Mouse (Mus musculus) frontal cortex, adult (tissue): Measurements from ENCODE around the gene Prrg2.
A peak's percentile ranks its signal among the peaks of the same experiment; 100 is the strongest.

Experiments
- ATAC-seq: cut with Nextera tagmentation; 2 replicates; pipeline ENCODE4 v1.9.2; 2017; ENCODE audit warnings: mild to moderate bottlenecking, moderate library complexity, mixed read lengths; ENCODE audit not compliant: low TSS enrichment

Gene Prrg2

DNA sequence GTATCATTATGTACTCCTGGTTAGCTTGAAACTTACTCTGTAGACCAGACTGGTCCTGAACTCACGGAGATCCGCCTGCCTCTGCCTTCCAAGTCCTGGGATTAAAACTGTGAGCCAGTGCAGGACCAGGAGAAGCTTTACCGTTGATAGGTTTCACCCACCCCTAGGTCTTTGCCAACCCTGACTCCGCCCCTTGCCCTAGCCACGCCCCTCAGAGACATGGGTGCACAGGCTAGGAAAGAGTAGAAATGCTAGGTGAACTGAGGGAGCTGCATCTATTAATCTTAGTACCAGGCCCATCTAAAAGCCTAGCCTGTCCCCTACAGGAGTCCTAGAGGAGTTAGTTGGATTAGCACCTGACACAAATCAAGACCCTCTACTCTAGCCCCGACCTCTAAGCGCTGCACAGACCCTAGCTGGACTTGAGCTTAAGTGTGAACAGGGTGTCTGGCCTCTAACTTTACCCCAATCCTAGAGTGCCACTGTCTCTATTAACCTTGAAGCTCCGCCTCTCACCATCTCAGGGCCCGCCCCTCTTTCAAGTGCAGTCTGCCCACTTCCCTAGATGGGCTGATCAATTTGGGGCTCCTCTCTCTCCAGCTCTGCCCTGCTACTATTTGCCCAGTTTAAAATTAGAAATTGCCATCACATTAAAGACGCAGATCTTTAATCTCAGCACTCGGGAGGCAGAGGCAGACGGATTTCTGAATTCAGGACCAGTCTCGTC, 27.9 kb upstream of the Prrg2 start:
- no peak for ATAC-seq

DNA sequence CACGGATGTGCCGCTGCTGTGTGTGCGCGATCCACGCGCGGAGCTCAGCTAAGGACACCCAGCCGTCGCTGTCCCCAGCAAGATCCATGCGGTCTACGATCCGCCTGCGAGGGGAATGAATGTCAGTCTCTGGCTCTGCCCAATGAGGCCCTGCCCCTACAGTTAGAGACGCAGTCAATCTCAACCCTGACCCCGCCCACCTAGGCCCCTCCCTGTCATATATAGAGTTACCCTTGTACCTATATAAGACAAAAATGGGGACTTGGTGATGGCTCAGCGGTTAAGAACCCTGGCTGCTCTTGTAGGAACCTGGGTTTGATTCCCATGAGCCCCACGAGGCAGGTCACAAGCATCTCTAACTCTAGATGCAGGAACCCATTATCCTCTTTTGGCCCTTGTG, 26.1 kb upstream of the Prrg2 start:
- ATAC-seq: no peak

DNA sequence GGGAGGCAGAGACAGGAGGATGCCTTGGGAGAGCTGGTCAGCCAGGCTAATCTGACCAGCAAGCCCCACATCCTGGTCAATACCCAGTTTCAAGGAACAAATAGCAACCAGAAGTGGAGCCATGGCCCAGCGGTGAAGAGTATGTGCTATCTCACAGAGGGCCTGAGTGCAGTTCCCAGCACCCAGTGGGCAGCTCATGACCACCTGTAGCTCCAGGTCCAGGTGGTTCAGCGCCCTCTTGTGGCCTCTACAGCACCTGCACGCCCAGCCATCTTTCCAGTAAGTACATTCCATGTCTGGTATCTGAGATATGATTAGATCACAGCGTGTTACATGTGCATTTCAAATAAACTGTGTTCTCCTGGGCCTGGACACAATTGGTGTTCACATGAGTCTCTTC, 23.6 kb upstream of the Prrg2 start:
- no peak for ATAC-seq

DNA sequence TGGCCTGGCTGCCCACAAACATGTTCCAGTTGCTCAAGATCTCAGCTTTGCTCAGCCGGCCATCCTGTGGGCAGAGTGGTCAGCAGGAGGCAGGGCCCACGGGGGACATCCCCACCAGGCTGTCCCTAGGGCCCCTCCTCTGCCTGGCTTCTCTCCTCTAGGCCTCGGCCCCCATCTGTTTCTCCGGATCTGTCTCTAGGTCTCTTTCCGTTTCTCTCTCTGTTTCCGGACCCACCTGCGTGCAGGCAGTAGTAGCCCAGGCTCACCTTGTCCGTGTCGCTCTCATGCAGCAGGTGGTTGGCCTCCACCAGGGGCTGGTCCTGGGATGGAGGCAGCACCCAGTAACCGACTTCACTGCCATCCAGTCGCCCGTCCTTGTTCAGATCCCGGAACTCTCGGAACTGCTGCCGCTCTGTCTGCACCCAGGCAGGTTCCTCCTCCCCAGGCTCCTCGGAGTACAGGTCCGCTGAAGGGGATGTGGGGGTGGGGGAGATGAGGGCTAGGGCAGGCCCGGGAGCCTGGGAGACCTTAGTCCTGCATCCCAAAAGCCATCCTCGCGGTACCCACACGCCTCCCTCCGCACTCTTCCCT, 20.9 kb upstream of the Prrg2 start:
- no peak for ATAC-seq

DNA sequence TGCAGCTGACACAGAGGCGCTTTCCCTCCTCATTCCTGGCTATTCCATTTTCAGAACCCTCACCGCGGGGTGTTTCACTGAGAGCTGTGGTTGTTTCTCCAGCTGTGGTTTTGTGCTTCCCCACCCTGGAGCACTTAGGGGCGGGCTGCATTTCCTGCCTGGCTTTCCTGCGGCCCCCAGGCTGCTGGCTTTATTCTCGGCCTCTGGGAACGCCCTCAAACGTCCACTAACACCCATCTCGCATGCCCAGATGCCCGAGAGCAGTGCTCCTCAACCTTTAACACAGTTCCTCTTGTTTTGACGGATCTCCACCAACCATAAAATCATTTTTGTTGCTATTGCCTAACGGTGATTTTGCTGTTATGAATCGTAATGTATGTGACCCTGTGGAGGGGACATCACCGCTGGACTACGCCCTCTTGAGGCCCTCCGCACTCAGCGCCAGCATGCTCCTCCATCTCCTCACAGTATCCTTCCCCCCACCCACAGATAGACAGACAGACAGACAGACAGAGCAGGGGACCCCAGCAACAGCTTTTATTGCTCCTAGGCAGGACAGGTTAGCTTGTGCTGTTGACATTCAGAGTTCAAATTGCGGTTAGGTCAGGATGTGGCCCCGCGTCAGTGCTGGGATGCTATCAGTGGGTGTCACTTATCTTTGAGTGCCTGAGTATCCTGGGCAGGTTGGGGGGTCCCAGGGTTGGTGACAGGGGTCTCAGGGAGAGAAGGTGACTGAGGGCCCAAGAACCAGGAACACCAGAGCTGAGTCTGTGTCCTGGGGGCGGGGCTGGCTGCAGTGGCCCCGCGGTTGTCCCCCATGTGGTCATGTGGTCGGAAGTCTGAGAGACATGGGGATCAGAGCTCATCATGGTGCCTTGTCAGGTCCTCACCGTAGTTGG, 20.2 kb upstream of the Prrg2 start:
- ATAC-seq: no peak

DNA sequence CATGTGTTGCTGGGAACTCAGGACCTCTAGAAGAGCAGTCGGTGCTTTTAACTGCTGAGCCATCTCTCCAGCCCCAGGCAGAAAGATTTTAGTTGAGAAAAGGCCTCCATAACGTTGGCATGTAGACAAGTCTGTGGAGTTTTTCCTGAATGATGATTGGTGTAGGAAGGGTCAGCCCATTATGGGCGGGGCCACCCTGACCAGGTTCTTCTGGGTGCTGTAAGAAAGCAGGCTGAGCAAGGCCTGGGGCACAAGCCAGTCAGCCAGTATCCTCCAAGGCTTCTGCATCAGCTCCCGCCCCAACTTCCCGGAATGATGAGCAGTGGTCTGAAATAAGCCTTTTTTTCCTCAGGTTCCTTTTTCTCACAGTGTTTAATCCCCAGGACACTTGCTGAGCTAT, 18.5 kb upstream of the Prrg2 start:
- ATAC-seq: no peak

DNA sequence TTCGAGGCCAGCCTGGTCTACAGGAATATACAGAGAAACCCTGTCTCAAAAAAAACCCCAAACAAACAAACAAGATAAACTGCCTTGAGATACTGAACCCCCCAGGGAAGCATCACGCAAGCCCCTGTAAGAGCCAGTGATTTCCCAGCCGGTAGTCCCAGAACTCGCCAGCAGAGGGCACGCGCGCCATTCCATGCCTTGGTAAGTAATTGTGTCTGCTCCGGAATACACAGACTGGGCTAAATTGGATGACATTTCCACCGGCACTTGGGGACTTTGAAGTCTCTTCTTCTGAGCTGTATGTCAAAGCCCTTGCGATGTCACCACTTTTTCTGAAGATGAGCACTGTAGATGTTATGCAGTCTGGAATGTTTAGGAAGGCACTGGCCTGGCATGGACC, 17.4 kb upstream of the Prrg2 start:
- peak; percentile 76 for ATAC-seq

DNA sequence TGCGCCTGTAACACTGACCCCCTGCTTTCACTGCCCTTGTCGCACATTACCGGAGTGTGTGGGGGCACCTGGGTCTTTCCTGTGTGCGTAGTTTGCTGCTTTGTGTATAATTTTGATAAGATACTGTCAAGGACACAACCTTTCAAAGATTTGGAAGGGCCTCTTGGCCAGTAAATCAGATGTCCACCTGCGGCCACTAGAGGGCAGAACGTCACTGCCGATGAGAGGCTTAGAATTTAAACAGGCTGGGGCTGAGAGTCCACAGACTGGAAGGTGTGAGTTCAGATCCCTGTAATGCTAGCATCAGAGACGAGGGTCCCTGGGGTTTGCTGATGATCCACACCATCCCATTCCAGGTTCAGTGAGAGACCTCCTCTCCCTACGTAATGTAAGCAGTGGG, 16.0 kb upstream of the Prrg2 start:
- peak; percentile 42; the same call in 1 of the 2 replicates for ATAC-seq

DNA sequence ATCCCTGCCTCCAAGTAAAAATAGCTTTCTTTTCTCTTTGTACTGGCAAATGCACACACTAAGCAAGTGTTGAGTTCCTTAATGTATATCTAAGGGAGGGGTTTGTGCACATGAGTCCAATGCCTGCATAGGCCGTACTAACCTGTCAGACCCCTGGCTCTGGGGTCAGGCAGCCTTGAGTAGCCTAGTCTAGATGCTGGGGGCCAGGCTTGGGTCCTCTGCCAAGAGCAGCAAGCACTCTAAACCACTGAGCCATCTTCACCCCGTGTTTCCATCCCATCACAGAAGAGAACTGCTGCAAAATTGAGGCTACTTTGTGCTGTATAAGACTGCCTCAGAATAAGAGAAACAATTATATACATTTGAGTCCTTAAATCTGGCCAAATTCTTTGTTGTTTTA, 15.4 kb upstream of the Prrg2 start:
- ATAC-seq: no peak

DNA sequence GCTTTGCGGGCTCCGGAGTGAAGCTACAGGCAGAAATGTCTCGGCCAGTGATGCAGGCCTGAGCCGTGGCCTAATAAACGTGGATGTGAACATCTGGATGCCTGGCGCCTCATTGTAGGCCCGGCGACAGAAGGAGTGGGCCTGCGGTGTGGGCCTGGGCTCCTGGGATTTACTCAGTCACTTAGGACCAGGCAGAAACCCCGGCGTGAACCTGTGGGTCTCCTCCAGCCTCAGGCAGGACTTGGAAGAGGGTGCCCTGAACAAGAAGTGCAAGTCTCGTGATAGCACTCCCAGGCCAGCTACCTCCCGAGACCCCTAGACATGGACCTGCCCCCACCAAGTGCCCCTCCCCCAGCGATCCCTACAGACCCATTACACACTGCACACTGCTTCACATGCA, 14.8 kb upstream of the Prrg2 start:
- no peak for ATAC-seq

DNA sequence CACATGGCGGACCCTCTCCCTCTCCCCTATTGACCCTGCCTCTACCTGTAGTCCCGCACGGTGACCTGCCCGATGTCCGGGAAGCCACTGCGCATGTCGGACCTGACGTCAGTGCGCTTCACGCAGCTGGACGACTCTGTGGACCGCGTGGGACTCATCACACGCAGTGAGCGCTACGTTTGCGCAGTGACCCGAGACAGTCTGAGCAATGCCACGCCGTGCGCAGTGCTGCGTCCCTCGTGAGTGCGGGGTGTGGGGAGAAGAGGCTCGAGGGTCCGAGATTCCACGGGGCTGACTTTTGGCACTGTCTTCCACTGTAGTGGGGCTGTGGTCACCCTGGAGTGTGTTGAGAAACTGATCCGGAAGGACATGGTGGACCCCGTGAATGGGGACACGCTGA, 14.0 kb upstream of the Prrg2 start:
- ATAC-seq: no peak

DNA sequence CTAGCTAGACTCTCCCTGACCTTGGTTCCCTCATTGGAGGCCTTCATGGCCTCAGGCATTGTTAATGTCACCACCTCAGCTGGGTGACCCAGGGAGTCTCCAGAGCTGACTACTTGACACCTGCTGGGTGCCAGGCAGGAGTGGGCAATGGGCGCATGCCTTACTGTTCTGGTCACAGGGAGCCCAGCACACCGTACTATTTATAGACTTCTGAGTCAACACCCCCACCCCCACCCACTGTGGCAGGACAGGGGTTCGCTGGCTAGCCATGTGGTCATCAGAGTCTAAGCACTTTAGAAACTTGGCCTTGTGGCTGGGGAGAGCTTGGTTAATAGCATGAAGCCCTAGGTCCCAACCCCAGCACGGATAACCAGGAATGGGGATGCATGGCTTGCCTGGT, 12.9 kb upstream of the Prrg2 start:
- no peak for ATAC-seq

DNA sequence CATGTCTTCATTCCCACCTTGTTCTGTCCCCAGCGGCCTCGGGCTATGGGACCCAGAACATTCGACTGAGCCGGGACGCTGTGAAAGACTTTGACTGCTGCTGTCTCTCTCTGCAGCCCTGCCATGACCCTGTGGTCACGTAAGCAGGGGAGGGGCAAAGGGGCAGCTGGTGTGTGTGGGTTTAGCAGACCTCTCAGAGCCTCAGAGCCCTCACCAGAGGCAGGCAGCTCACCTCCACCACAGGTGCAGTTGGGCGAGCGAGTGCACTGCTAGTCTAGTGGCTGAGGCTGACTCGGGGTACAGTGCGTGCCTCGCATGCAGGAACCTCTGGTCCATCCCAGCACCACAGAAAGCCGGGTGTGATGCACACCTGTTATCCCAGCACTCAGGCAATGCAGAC, 11.5 kb upstream of the Prrg2 start:
- ATAC-seq: no peak

DNA sequence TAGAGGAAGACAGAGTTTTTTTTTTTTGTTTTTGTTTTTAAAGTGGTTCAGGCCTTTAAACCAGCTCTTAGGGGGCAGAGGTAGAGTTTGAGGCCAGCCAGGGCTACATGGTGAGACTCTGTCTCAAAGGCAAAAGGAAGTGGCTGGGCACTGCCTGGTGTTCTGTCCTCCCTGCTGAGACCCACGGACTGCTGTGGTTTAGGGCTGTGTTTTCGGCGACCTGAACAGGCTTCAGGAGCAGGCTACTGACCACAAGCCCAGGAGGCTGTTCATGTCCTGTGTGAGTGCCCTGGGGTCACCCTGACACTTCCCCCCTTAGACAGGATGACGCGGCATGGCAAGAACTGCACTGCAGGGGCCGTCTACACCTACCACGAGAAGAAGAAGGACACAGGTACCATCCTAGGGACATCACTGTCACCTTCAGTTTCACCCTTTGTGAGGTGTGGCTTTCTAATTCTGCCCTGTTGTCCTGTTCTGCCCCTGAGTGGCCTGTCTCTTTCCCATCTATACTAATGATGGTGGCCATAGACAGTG, 10.8 kb upstream of the Prrg2 start:
- no peak for ATAC-seq

DNA sequence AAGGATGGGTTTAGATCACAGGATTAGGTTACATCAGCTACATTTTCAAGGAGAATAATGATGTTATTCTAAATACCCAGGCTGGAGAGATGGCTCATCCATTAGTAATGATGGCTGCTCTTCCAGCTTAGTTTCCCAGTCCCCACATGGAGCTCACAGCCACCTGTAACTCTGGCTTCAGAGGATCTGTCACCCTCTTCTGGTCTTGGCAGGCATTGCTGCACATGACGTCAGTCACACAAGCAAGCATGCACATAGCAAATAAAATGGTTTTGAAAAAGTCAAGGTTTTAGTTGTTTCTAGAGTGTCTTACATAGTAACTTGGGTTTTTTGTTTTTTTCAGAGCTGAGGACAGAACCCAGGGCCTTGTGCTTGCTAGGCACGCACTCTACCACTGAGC, 9.8 kb upstream of the Prrg2 start:
- no peak for ATAC-seq

DNA sequence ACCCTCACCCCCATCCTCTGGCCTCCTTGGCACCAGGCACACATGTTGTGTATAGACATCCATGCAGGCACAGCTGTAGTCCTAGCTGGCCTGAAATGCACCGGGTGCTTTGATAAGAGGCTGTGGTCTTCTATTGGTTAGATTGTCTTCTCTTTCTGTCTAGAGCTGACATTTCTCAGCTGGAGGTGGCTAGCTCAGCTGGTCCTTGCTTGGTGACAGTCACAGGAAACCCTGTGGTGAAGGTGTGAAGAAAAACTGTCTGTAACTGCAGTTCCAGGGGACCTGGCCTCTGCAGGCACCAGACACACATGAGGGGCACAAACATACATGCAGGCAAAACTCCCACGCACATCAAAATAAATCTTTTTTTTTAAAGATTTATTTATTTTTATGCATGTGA, 7.2 kb upstream of the Prrg2 start:
- ATAC-seq: no peak

DNA sequence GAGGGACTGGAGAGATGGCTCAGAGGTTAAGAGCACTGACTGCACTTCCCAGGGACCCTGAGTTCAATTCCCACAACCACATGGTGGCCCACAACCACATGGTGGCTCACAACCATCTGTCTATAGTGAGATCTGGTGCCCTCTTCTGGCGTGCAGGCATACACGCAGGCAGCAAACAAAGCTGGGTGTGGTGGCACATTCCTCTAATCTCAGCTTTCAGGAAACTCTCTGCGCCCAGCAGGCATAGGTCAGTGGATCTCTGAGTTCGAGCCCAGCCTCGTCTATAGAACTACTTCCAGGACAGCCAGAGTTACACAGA, 5.5 kb upstream of the Prrg2 start:
- no peak for ATAC-seq

DNA sequence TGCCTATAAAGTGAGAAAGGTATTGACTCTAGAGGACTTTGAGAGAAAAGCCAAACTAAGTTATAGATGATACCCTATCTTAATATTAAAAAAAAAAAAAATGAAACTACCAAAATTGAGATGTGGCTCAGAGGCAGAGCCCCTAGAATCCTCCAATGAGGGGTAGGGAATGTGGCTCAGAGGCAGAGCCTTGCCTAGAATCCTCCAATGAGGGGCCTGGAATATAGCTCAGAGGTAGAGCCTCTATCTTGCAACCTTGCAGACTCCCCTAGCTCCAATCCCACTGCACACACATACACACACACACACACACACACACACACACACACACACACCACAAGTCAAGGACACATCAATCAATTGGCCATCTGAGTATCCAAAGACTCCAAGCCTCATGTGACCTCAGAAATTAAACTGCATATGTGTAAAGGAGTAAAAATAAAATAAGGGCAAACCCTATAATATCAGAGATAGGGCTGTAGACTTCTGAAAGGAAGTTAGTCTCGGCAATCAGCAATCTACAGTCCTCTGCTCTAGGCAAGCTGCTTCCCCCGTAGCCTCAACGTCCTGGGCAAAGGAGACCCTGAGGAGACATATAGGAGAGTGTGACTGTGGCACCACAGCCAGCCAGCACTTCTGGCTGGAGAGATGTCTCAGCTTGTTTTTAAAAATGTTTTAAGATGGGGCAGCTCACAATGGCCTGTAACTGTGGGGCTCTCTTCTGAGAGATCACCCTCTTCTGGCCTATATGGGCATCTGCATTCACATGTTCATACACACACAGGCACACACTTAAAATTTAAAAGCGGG, 4.9 kb upstream of the Prrg2 start:
- ATAC-seq: no peak

DNA sequence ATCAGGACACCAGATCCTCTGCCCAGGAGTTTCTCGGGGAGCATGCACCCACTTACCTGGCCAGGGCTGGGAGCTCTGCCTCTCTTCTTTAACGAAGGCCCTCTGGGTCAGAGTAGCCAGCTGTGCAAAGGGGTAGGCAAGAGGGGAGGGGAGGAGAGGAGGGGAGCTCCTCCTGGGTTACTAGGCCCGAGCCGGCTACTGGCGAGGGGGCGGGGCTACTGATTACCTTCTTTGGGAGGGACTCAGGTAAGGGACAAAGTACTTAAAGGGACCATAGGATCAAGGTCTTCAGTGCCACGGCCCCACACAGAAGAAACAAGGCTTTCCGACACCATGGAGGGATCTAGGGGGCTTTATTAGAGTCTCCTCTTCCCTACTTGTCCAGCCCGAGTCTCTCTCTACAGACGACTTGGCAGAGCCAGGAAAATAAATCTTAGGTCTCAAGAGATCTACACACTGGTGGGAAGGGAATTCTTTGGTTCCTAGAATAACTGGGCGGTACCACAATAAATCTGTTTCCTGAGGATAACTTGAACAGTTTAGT, 873 bp downstream of the Prrg2 start:
- ATAC-seq: no peak

DNA sequence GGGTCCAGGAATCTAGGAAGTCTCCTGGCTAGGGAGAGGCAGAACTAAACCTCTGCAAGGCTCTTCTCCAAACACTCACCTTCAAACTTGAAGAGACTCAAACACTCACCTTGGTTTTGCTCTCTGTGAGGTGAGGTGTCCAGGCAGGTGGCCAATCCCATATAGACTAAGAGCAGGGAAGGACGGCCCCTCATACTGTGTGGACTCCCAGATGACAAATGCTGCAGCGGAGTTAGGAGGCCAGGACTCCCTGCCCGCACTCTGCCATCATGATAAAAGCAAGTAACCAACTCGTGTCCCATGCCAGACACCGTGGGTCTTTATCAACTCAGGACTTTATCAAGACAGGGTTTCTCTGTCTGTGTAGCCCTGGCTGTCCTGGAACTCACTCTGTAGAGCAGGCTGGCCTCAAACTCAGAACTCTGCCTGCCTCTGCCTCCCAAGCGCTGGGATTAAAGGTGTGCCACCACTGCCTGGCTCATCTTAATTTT, 1.8 kb downstream of the Prrg2 start:
- no peak for ATAC-seq
